Mouse (Mus musculus) heart, adult 2 months (tissue): ENCODE results near the gene 4933427D14Rik.

Source experiments
- CTCF ChIP-seq: fragments of 200-600 bp; IDR thresholded peaks from 2 replicates; pipeline ENCODE4 v1.8.1; 2022; ENCODE audit warnings: antibody characterized with exemption, mild to moderate bottlenecking, moderate library complexity
- POLR2A ChIP-seq: fragments of 200-500 bp; IDR thresholded peaks from 2 replicates; pipeline ENCODE4 v1.6.1; 2011; ENCODE audit warnings: mild to moderate bottlenecking, low read depth, low read length, control low read depth; ENCODE audit not compliant: insufficient read depth

- TF ChIP-seq CTCF (no peak), POLR2A (no peak)
These were observed 61.4 kb downstream of the 4933427D14Rik start for GRCm38 (mm10) chr11:72145877-72146248.
